Mouse (Mus musculus) kidney, postnatal 14 days (tissue): ENCODE measurements at regions not wholly inside any gene's neighbourhood (a gene's known extent, or its start where the extent isn't known, plus 50 kb on each side); places are given as distances from the start of the nearest gene placed in this dataset.

Experiments
- DNase-seq: peaks from one replicate; pipeline ENCODE4 v3.0.0; 2022; ENCODE audit warnings: mixed read lengths

GRCm38 (mm10) chr9:43387397-43387796 is 76.7 kb downstream of the Trim29 start:
- DNase-seq: no peak

GRCm38 (mm10) chr9:43389491-43390083 is 78.9 kb downstream of the Trim29 start:
- no peak for DNase-seq

GRCm38 (mm10) chr9:43392467-43393064 is 81.9 kb downstream of the Trim29 start:
- no peak for DNase-seq

- peak; percentile 22 for DNase-seq
Measured at GRCm38 (mm10) chr9:43394204-43394603, 83.6 kb downstream of the Trim29 start.

GRCm38 (mm10) chr9:43395209-43395608 is 84.6 kb downstream of the Trim29 start:
- DNase-seq: peak; percentile 16

- DNase-seq: no peak
Measured at GRCm38 (mm10) chr9:43396566-43396965, 85.9 kb downstream of the Trim29 start.

GRCm38 (mm10) chr9:43408493-43408892 is 97.8 kb downstream of the Trim29 start:
- DNase-seq: no peak

GRCm38 (mm10) chr9:43412473-43412872 is 101.8 kb downstream of the Trim29 start:
- no peak for DNase-seq

- no peak for DNase-seq
Measured at GRCm38 (mm10) chr9:43419993-43420715, 109.5 kb downstream of the Trim29 start.

GRCm38 (mm10) chr9:43427007-43427406 is 116.4 kb downstream of the Trim29 start:
- no peak for DNase-seq

- peak; percentile 12 for DNase-seq
Measured at GRCm38 (mm10) chr9:43433953-43434352, 123.3 kb downstream of the Trim29 start.

- no peak for DNase-seq
Measured at GRCm38 (mm10) chr9:43438476-43438875, 127.8 kb downstream of the Trim29 start.

- DNase-seq: no peak
Measured at GRCm38 (mm10) chr9:43440959-43441510, 130.4 kb downstream of the Trim29 start.

- no peak for DNase-seq
Measured at GRCm38 (mm10) chr9:43445491-43445890, 134.8 kb downstream of the Trim29 start.

- peak; percentile 61 for DNase-seq
Measured at GRCm38 (mm10) chr9:43447372-43447771, 136.7 kb downstream of the Trim29 start.

- no peak for DNase-seq
Measured at GRCm38 (mm10) chr9:43448981-43449380, 138.3 kb downstream of the Trim29 start.

- DNase-seq: peak; percentile 45
Measured at GRCm38 (mm10) chr9:43453953-43454582, 143.4 kb downstream of the Trim29 start.

- no peak for DNase-seq
Measured at GRCm38 (mm10) chr9:43457736-43458135, 147.1 kb downstream of the Trim29 start.

- DNase-seq: peak; percentile 66
Measured at GRCm38 (mm10) chr9:43461131-43461530, 150.5 kb downstream of the Trim29 start.

GRCm38 (mm10) chr9:43463445-43464090 is 152.9 kb downstream of the Trim29 start:
- no peak for DNase-seq

- peak; percentile 78 for DNase-seq
Measured at GRCm38 (mm10) chr9:43465129-43465528, 154.5 kb downstream of the Trim29 start.

- no peak for DNase-seq
Measured at GRCm38 (mm10) chr9:43465731-43466330, 155.2 kb downstream of the Trim29 start.
